Mouse (Mus musculus) spleen, adult 2 months (tissue): Measurements from ENCODE around the gene 1700123O20Rik.

Experiments used
- CTCF ChIP-seq: fragments of 200-500 bp; IDR thresholded peaks from 2 replicates; pipeline ENCODE4 v1.5.1; 2011; ENCODE audit warnings: mild to moderate bottlenecking, inconsistent platforms; ENCODE audit not compliant: insufficient read depth, insufficient read length, insufficient replicate concordance; ENCODE audit errors: extremely low read depth
- POLR2A ChIP-seq: fragments of 200-500 bp; IDR thresholded peaks from 2 replicates; pipeline ENCODE4 v1.6.1; 2011; ENCODE audit warnings: low read depth, low read length, inconsistent platforms

GRCm38 (mm10) chr14:54674317-54674716 lies 11.7 kb upstream of the 1700123O20Rik start:
- TF ChIP-seq CTCF, result no peak
- TF ChIP-seq POLR2A, result no peak
